Mouse (Mus musculus) adrenal gland, adult 8-10 months (tissue): ENCODE measurements around the gene Olfr829. TPM values are rescaled to one million over a fixed set of nuclear protein-coding genes. Genes with fewer than 3 reads are reported as not detected.
"Not testable (repeated sequence)": the region's sequence is repeated elsewhere in the genome, so short reads cannot be mapped to it uniquely, and the experiment has no call there.

Source experiments
- DNase-seq: peaks from one replicate; pipeline ENCODE4 v3.0.0; 2022
- total RNA-seq, 4 experiments: library from RNA; stranded (reverse); gene quantifications; 2 replicates each; pipeline ENCODE4 v1.2.4; 2022

The Olfr829 gene
- not detected for total RNA-seq

DNA sequence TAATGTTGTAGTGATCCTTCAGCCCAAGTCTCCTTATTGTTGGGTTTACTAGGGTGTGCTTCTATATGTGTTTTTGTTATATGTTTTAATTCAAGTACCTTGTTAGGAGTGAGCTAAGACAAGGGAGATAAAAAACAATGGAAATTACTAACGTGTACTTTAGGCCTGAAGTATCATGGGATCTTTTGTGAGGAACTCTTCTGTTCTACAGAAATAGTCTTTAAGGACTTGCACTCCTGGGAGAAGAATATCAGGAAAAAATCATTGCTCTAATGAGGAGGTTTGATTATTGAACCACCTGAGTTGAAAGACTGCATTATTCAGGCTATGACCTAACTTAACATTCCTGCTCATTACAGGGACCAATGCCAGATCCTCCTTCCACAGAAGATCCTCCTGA is at the start of gene Olfr829:
Gene Olfr829 (plus strand): TSS at position 301 of the 400 bp plus-strand sequence.
- no peak for DNase-seq

DNA sequence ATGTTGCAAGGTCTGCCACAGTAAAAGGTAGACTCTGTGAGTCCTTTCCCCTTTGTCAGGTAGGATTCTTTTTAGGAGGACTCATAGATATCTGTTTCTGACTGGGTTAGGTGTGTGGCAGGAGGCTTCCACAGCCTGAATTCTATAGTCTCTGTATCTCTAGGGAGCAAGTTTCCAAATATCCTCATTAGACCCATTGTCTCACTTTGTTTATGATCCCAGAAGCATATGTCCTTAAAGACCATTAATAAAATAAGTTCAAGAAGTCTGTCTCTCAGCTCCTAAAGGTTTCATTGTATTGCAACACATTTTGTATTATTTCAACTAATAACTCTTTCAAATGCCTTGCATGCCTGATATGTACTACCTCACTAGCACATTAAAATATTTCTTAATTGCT is 35.3 kb upstream of the Olfr829 start, which contains the start of gene Olfr828:
Gene Olfr828 (minus strand): TSS at position 101 of the 400 bp plus-strand sequence.
- DNase-seq: no peak

DNA sequence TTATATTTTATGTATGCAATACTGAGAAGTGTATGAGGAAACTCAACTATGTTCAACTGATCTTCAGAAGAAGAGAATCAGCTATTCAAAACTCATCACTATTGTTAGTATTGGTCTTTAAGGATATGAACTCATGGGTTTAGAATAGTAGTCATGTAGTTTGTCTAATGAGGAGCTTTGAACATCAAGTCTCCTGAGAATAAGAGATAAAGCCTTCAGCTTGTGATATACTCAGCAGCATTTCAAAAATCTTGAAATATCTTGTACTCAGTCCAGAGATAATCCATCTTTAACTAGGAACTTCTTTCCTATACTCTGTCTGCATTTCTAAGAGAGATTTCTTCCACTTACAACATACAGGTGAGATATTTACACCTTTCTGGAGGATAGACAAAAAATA is 19.7 kb downstream of the Olfr829 start, which contains the start of gene Olfr830:
Gene Olfr830 (plus strand): TSS at position 301 of the 400 bp plus-strand sequence.
- DNase-seq: no peak

DNA sequence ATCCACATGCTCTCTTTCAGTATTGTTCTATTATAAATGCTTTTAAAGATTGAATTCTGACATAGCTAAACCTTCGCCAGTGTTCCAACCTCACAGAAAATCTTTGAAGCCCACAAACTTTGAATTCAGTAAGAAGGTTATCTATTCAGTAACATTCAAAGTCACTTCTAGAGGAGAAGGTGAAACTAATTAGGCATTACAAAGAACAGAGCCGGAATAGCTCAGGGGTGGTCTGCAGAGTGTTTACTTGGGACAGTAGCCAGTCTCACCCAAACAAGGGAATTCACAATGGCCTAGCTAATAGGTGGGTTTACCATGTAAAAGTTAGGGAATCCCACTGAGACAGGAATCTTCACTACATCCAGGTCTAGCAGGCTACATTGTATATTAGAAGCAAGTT is 53.0 kb downstream of the Olfr829 start:
- not testable (repeated sequence) for DNase-seq

Other genes starting within 250 kb of the Olfr829 start
- 1 to 10 TPM in 3 of 4 experiments, under 1 TPM in 1; 0.92 to 1.9 (median 1.5) TPM for gene Muc16, start 180.4 kb upstream of the Olfr829 start, total RNA-seq
- not detected for gene Olfr24, start 90.9 kb upstream of the Olfr829 start, total RNA-seq
- gene Olfr828, start 35.4 kb upstream of the Olfr829 start, total RNA-seq: not detected
- not detected for gene Olfr830, start 19.8 kb downstream of the Olfr829 start, total RNA-seq
- not detected for gene Olfr832, start 82.2 kb downstream of the Olfr829 start, total RNA-seq
- gene Olfr834, start 133.1 kb downstream of the Olfr829 start, total RNA-seq: not detected
- not detected for gene Olfr835, start 177.8 kb downstream of the Olfr829 start, total RNA-seq